Mouse (Mus musculus): ENCODE data around the gene Spata17. TPM values are rescaled to one million over a fixed set of nuclear protein-coding genes. Genes with fewer than 3 reads are reported as not detected.

The Spata17 gene
- polyA plus RNA-seq, 1 experiment = 1.6 TPM

GRCm38 (mm10) chr1:187031796-187032195 lies 183.5 kb downstream of the Spata17 start:
- Histone ChIP-seq H3K4me1 (ENCODE audit: control insufficient read depth, insufficient read depth, low read length) (no peaks in the 10 kb centered on the region; the same call in 1 of the 2 replicates), H3K27me3 (replicated peaks; ENCODE audit: control insufficient read depth, insufficient read depth, low read length) (no peaks in the 10 kb centered on the region), H3K36me3 (ENCODE audit: control insufficient read depth, insufficient read depth, low read length) (no peaks in the 10 kb centered on the region), H3K4me3 (ENCODE audit: insufficient read depth, low read depth, low read length) (no peak overlapping the region), H3K27ac (ENCODE audit: insufficient read depth, low read depth, low read length) (no peak overlapping the region)
- peak; percentile 63 for DNase-seq
- 15% methylated on average over 6 of the region's 6 CpGs for WGBS
- TF ChIP-seq POLR2A (IDR thresholded peaks at IDR 0.05; ENCODE audit: low read depth, low read length) (no peak), CTCF (conservative IDR thresholded peaks at IDR 0.05; ENCODE audit: insufficient read depth, insufficient read length, low read depth, low read length) (peak; percentile 75)

GRCm38 (mm10) chr1:187028841-187029240 lies 186.4 kb downstream of the Spata17 start:
- no peaks in the 10 kb centered on the region for H3K36me3 ChIP-seq (ENCODE audit: control insufficient read depth, insufficient read depth, low read length)
- no peak overlapping the region for H3K4me3 ChIP-seq (ENCODE audit: insufficient read depth, low read depth, low read length)
- 86% methylated on average over 6 of the region's 6 CpGs for WGBS
- H3K4me1 ChIP-seq (ENCODE audit: control insufficient read depth, insufficient read depth, low read length) = no peaks in the 10 kb centered on the region; the same call in 1 of the 2 replicates
- TF ChIP-seq POLR2A (IDR thresholded peaks at IDR 0.05; ENCODE audit: low read depth, low read length) = no peak
- TF ChIP-seq CTCF (conservative IDR thresholded peaks at IDR 0.05; ENCODE audit: insufficient read depth, insufficient read length, low read depth, low read length) = no peak
- H3K27me3 ChIP-seq (replicated peaks; ENCODE audit: control insufficient read depth, insufficient read depth, low read length) = no peaks in the 10 kb centered on the region
- DNase-seq = no peak
- no peak overlapping the region for H3K27ac ChIP-seq (ENCODE audit: insufficient read depth, low read depth, low read length)

DNA sequence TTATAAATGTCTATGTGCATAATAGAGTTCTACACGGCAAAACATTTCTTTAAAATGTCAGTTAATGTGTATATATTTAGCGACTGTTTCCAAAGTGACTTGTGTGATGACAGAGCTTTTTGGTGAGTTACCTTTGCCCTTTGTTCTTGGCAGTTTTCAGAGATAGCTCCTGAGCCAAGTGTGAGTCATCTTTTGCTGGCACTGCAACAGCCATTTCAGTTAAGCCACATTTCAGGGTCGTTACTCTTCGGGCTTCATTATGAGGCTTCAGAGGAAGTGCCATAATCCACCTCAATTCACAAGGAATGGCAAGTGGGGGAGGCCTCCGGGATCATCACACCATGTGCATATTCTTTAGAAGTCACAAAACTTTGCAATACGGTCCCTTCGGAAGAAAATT lies 195.3 kb downstream of the Spata17 start:
- no peak overlapping the region for H3K27ac ChIP-seq (ENCODE audit: insufficient read depth, low read depth, low read length)
- TF ChIP-seq CTCF (conservative IDR thresholded peaks at IDR 0.05; ENCODE audit: insufficient read depth, insufficient read length, low read depth, low read length) (no peak), POLR2A (IDR thresholded peaks at IDR 0.05; ENCODE audit: low read depth, low read length) (no peak)
- no peak overlapping the region for H3K4me3 ChIP-seq (ENCODE audit: insufficient read depth, low read depth, low read length)
- no peaks in the 10 kb centered on the region for H3K27me3 ChIP-seq (replicated peaks; ENCODE audit: control insufficient read depth, insufficient read depth, low read length)
- WGBS = 54% methylated on average over 7 of the region's 7 CpGs
- no peaks in the 10 kb centered on the region for H3K36me3 ChIP-seq (ENCODE audit: control insufficient read depth, insufficient read depth, low read length)
- DNase-seq = peak; percentile 70
- H3K4me1 ChIP-seq (ENCODE audit: control insufficient read depth, insufficient read depth, low read length) = no peaks in the 10 kb centered on the region

- no peak overlapping the region for H3K4me3 ChIP-seq (ENCODE audit: insufficient read depth, low read depth, low read length)
- H3K4me1 ChIP-seq (ENCODE audit: control insufficient read depth, insufficient read depth, low read length) = no peaks in the 10 kb centered on the region
- TF ChIP-seq POLR2A (IDR thresholded peaks at IDR 0.05; ENCODE audit: low read depth, low read length) = no peak
- TF ChIP-seq CTCF (conservative IDR thresholded peaks at IDR 0.05; ENCODE audit: insufficient read depth, insufficient read length, low read depth, low read length) = no peak
- no peaks in the 10 kb centered on the region for H3K27me3 ChIP-seq (replicated peaks; ENCODE audit: control insufficient read depth, insufficient read depth, low read length)
- 57% methylated on average over 4 of the region's 4 CpGs for WGBS
- no peak overlapping the region for H3K27ac ChIP-seq (ENCODE audit: insufficient read depth, low read depth, low read length)
- DNase-seq = no peak
- no peaks in the 10 kb centered on the region for H3K36me3 ChIP-seq (ENCODE audit: control insufficient read depth, insufficient read depth, low read length)
These were observed 199.1 kb downstream of the Spata17 start for GRCm38 (mm10) chr1:187016116-187016515.

GRCm38 (mm10) chr1:187015673-187016072 lies 199.6 kb downstream of the Spata17 start:
- 62% methylated on average over 1 of the region's 1 CpGs for WGBS
- Histone ChIP-seq H3K27me3 (replicated peaks; ENCODE audit: control insufficient read depth, insufficient read depth, low read length) (no peaks in the 10 kb centered on the region), H3K36me3 (ENCODE audit: control insufficient read depth, insufficient read depth, low read length) (no peaks in the 10 kb centered on the region), H3K27ac (ENCODE audit: insufficient read depth, low read depth, low read length) (no peak overlapping the region), H3K4me3 (ENCODE audit: insufficient read depth, low read depth, low read length) (no peak overlapping the region), H3K4me1 (ENCODE audit: control insufficient read depth, insufficient read depth, low read length) (no peaks in the 10 kb centered on the region)
- TF ChIP-seq POLR2A (IDR thresholded peaks at IDR 0.05; ENCODE audit: low read depth, low read length) = no peak
- no peak for DNase-seq

DNA sequence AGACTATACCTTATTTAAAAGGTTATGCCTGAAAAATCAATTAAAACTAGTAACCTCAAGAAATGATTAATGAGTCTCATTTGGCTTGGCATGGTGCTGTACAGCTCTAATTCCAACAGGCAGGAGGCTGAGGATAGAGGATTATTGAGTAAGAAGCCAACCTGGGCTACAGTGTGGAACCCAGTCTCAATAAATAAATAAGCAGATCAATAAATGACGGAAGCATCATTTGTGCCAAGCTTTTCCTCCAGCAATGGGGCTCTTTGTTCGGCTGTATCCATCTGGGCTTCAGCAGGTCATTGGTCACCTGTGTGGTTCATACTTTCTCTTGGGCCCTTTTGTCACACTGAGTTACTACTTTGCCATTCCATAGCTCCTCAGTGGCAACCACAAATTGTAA lies 201.1 kb downstream of the Spata17 start:
- no peak for DNase-seq
- H3K36me3 ChIP-seq (ENCODE audit: control insufficient read depth, insufficient read depth, low read length) = no peaks in the 10 kb centered on the region
- no peak overlapping the region for H3K27ac ChIP-seq (ENCODE audit: insufficient read depth, low read depth, low read length)
- H3K4me1 ChIP-seq (ENCODE audit: control insufficient read depth, insufficient read depth, low read length) = no peaks in the 10 kb centered on the region
- TF ChIP-seq POLR2A (IDR thresholded peaks at IDR 0.05; ENCODE audit: low read depth, low read length) = no peak
- no peak for TF ChIP-seq CTCF (conservative IDR thresholded peaks at IDR 0.05; ENCODE audit: insufficient read depth, insufficient read length, low read depth, low read length)
- no peaks in the 10 kb centered on the region for H3K27me3 ChIP-seq (replicated peaks; ENCODE audit: control insufficient read depth, insufficient read depth, low read length)
- H3K4me3 ChIP-seq (ENCODE audit: insufficient read depth, low read depth, low read length) = no peak overlapping the region
- 95% methylated on average over 2 of the region's 2 CpGs for WGBS

- 87% methylated on average over 4 of the region's 4 CpGs for WGBS
- DNase-seq = no peak
- no peak overlapping the region for H3K27ac ChIP-seq (ENCODE audit: insufficient read depth, low read depth, low read length)
- H3K36me3 ChIP-seq (ENCODE audit: control insufficient read depth, insufficient read depth, low read length) = no peaks in the 10 kb centered on the region
- H3K4me1 ChIP-seq (ENCODE audit: control insufficient read depth, insufficient read depth, low read length) = no peaks in the 10 kb centered on the region
- no peak for TF ChIP-seq CTCF (conservative IDR thresholded peaks at IDR 0.05; ENCODE audit: insufficient read depth, insufficient read length, low read depth, low read length)
- no peaks in the 10 kb centered on the region for H3K27me3 ChIP-seq (replicated peaks; ENCODE audit: control insufficient read depth, insufficient read depth, low read length)
- no peak overlapping the region for H3K4me3 ChIP-seq (ENCODE audit: insufficient read depth, low read depth, low read length)
These were observed 203.7 kb downstream of the Spata17 start for GRCm38 (mm10) chr1:187011601-187012000.

DNA sequence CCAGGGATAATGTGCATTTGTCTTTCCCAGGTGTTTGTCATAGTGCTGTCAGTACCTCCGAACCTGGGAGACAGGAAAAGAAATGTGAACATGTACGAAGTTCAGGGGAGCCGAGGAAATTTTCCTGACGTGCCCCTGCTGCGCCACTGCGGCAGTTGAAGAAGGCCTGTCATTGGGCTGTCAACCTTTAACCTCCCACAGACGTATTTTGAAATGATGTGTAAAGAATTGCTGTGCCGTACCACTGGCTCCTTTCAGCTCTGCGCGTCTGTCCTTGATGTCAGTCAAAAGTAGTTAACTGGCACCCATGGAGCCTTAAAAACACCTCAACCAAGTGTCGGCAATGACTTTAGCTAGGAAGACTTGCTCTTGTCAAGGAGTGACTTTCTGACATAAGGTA lies 205.2 kb downstream of the Spata17 start:
- H3K36me3 ChIP-seq (ENCODE audit: control insufficient read depth, insufficient read depth, low read length) = no peaks in the 10 kb centered on the region
- H3K4me3 ChIP-seq (ENCODE audit: insufficient read depth, low read depth, low read length) = no peak overlapping the region
- DNase-seq = no peak
- no peak overlapping the region for H3K27ac ChIP-seq (ENCODE audit: insufficient read depth, low read depth, low read length)
- H3K4me1 ChIP-seq (ENCODE audit: control insufficient read depth, insufficient read depth, low read length) = no peaks in the 10 kb centered on the region
- H3K27me3 ChIP-seq (replicated peaks; ENCODE audit: control insufficient read depth, insufficient read depth, low read length) = no peaks in the 10 kb centered on the region
- WGBS = 80% methylated on average over 11 of the region's 11 CpGs
- TF ChIP-seq CTCF (conservative IDR thresholded peaks at IDR 0.05; ENCODE audit: insufficient read depth, insufficient read length, low read depth, low read length) (no peak), POLR2A (IDR thresholded peaks at IDR 0.05; ENCODE audit: low read depth, low read length) (no peak)
